Mouse (Mus musculus) intestine, embryonic 16.5 days (tissue): Measurements from ENCODE around the gene Rwdd1. TPM values are rescaled to one million over a fixed set of nuclear protein-coding genes. Genes with fewer than 3 reads are reported as not detected.

Experiments used
- polyA plus RNA-seq: library from polyadenylated mRNA; unstranded; fragments of >200 nt; fragmentation: Nextera tagmentation; extraction: Ambion mirVana; gene quantifications from 2 replicates; pipeline ENCODE4 v1.2.1, GENCODE M21; 2015

Rwdd1 gene
- polyA plus RNA-seq, 1 experiment from 2014 or later, result 95.3 TPM

Other genes with a start within 250 kb of the Rwdd1 start
- gene Sult3a2, start 232.9 kb downstream of the Rwdd1 start, polyA plus RNA-seq, result not detected in 2 replicates
- not detected in 2 replicates for gene Sult3a1, start 161.9 kb downstream of the Rwdd1 start, polyA plus RNA-seq
- gene Rsph4a, start 114.5 kb downstream of the Rwdd1 start, polyA plus RNA-seq, result 0.05 and 0.20 TPM in 2 replicates
- gene Zup1, start 68.4 kb downstream of the Rwdd1 start, polyA plus RNA-seq, result 15.7 and 16.6 TPM in 2 replicates
- gene Trappc3l, start 18.0 kb upstream of the Rwdd1 start, polyA plus RNA-seq, result not detected in 2 replicates
- not detected in 2 replicates for gene Calhm4, start 24.7 kb upstream of the Rwdd1 start, polyA plus RNA-seq
- gene Calhm5, start 76.9 kb upstream of the Rwdd1 start, polyA plus RNA-seq, result 0.94 and 1.1 TPM in 2 replicates
- gene Calhm6, start 108.4 kb upstream of the Rwdd1 start, polyA plus RNA-seq, result 1.4 and 1.7 TPM in 2 replicates
- 13.6 and 14.8 TPM in 2 replicates for gene Dse, start 188.1 kb upstream of the Rwdd1 start, polyA plus RNA-seq